Mouse (Mus musculus) kidney, postnatal 0 days (tissue): ENCODE results near the gene Ccnb2. TPM values are rescaled to one million over a fixed set of nuclear protein-coding genes. Genes with fewer than 3 reads are reported as not detected.

Source experiments
- ATAC-seq: fragments of 200-750 bp; cut with Nextera tagmentation; replicated peaks from 2 replicates; pipeline ENCODE4 v1.8.0; 2017; ENCODE audit warnings: low read depth, moderate number of reproducible peaks, moderate TSS enrichment, moderate library complexity; ENCODE audit not compliant: low FRiP score
- DNase-seq: peaks from one replicate; pipeline ENCODE4 v3.0.0-alpha.2; 2016; ENCODE audit warnings: low spot score
- H3K27ac ChIP-seq: fragments of 300-500 bp; sonication (generic); 2 replicates; pipeline ENCODE4 v1.5.1; 2014; ENCODE audit warnings: mild to moderate bottlenecking
- H3K27me3 ChIP-seq: fragments of 300-500 bp; sonication (generic); 2 replicates; pipeline ENCODE4 v1.6.1; 2014; ENCODE audit warnings: low read length, mixed read lengths; ENCODE audit not compliant: insufficient read depth
- H3K36me3 ChIP-seq: fragments of 300-500 bp; sonication (generic); 2 replicates; pipeline ENCODE4 v1.6.1; 2014; ENCODE audit warnings: low read length, mixed read lengths; ENCODE audit not compliant: insufficient read depth
- H3K4me1 ChIP-seq: fragments of 300-500 bp; sonication (generic); replicated peaks from 2 replicates; pipeline ENCODE4 v1.6.1; 2014; ENCODE audit warnings: antibody characterized with exemption, low read length, mixed read lengths; ENCODE audit not compliant: insufficient read depth
- H3K4me2 ChIP-seq: fragments of 300-500 bp; sonication (generic); 2 replicates; pipeline ENCODE4 v1.6.1; 2014; ENCODE audit warnings: mild to moderate bottlenecking, low read length, moderate library complexity, mixed read lengths
- H3K4me3 ChIP-seq: fragments of 300-500 bp; sonication (generic); replicated peaks from 2 replicates; pipeline ENCODE4 v1.5.1; 2014; ENCODE audit warnings: low read depth, low read length
- H3K9ac ChIP-seq: fragments of 300-500 bp; sonication (generic); 2 replicates; pipeline ENCODE4 v1.6.1; 2014; ENCODE audit warnings: low read depth, low read length
- H3K9me3 ChIP-seq: fragments of 300-500 bp; sonication (generic); replicated peaks from 2 replicates; pipeline ENCODE4 v1.6.1; 2016; ENCODE audit warnings: low read length, inconsistent platforms, mixed read lengths
- CTCF ChIP-seq: IDR thresholded peaks from 2 replicates; pipeline ENCODE4 v1.5.1; 2016; ENCODE audit warnings: antibody characterized with exemption, low read depth, mild to moderate bottlenecking, moderate library complexity
- WGBS: fragments of 180-500 bp; shearing (Covaris S2); extraction: QIAGEN DNeasy Blood & Tissue Kit; methylation state at CpG from one replicate; pipeline ENCODE4 v1.1.7; 2014; 5-methylcytosine and 5-hydroxymethylcytosine counted together
- polyA plus RNA-seq: library from polyadenylated mRNA; unstranded; fragments of >200 nt; fragmentation: Nextera tagmentation; extraction: Ambion mirVana; gene quantifications from 2 replicates; pipeline ENCODE4 v1.2.1, GENCODE M21; 2015

Gene Ccnb2
- polyA plus RNA-seq, 1 experiment from 2014 or later: 127 TPM

- 88% methylated on average over 3 of the region's 3 CpGs for WGBS
- peaks cover 12% of the 10 kb centered on the region for H3K36me3 ChIP-seq
- ATAC-seq (no peak), DNase-seq (no peak)
- no peak overlapping the region for H3K27ac ChIP-seq
- no peak overlapping the region for H3K4me2 ChIP-seq
- no peaks in the 10 kb centered on the region for H3K27me3 ChIP-seq
- no peak overlapping the region for H3K9ac ChIP-seq
- peak; percentile 55 for TF ChIP-seq CTCF
- no peaks in the 10 kb centered on the region for H3K9me3 ChIP-seq
- H3K4me3 ChIP-seq: no peak overlapping the region
- H3K4me1 ChIP-seq: no peaks in the 10 kb centered on the region
Measured at GRCm38 (mm10) chr9:70416412-70416811, 4.9 kb downstream of the Ccnb2 start.

DNA sequence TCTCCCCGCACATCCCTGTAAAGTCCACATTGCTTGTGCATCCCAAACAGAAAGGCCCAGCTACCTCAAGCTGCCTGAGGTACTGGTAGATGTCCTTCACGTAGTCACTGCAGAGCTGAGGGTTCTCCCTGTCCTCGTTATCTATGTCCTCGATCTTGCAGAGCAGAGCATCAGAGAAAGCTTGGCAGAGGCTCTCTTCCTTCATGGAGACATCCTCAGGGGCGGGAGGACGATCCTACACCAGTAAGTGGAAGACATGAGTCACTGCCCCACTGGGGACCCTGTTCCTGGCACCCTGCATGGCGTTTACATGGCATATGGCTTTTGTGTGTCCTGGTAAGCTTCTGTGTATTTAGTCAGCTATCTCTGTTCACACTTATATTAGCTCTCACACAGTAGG lies 8.3 kb downstream of the Ccnb2 start:
- no peak overlapping the region for H3K4me2 ChIP-seq
- no peaks in the 10 kb centered on the region for H3K4me1 ChIP-seq
- H3K4me3 ChIP-seq: no peak overlapping the region
- H3K27ac ChIP-seq: no peak overlapping the region
- peaks cover 40% of the 10 kb centered on the region for H3K36me3 ChIP-seq
- WGBS: 88% methylated on average over 7 of the region's 7 CpGs
- H3K9me3 ChIP-seq: no peaks in the 10 kb centered on the region
- no peak for TF ChIP-seq CTCF
- ATAC-seq: no peak
- H3K27me3 ChIP-seq: no peaks in the 10 kb centered on the region
- DNase-seq: no peak
- H3K9ac ChIP-seq: no peak overlapping the region

- Histone ChIP-seq H3K4me1 (no peaks in the 10 kb centered on the region), H3K27me3 (no peaks in the 10 kb centered on the region), H3K9ac (no peak overlapping the region), H3K4me3 (no peak overlapping the region), H3K4me2 (no peak overlapping the region), H3K27ac (no peak overlapping the region), H3K9me3 (no peaks in the 10 kb centered on the region), H3K36me3 (peaks cover 45% of the 10 kb centered on the region)
- TF ChIP-seq CTCF: no peak
- no peak for DNase-seq
- no peak for ATAC-seq
- WGBS: 50% methylated on average over 11 of the region's 11 CpGs
Measured at GRCm38 (mm10) chr9:70410668-70411067, 10.7 kb downstream of the Ccnb2 start.

DNA sequence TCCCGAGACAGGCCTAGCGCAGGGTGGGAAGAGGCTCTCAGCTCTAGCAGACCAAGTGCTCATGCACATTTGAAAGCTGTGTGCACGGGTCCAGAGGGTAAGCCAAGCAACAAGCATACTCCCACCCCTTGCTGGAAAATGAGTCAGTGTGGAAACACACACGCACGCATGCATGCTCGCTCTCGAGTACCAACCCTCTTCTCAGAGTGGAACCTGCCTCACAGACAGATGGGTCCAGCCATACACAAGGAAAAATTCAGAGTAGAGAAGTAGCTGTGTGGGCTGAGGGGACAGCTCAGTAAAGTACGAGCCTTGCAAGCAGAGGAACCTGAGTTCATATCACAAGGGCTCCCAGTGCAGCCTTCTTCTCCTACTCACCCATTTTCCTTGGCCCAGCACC lies 11.6 kb downstream of the Ccnb2 start:
- Histone ChIP-seq H3K9me3 (no peaks in the 10 kb centered on the region), H3K4me2 (no peak overlapping the region), H3K9ac (no peak overlapping the region), H3K4me3 (no peak overlapping the region), H3K4me1 (no peaks in the 10 kb centered on the region), H3K27me3 (no peaks in the 10 kb centered on the region), H3K36me3 (peaks cover 45% of the 10 kb centered on the region), H3K27ac (no peak overlapping the region)
- ATAC-seq (no peak), DNase-seq (no peak)
- TF ChIP-seq CTCF: no peak
- WGBS: 92% methylated on average over 8 of the region's 8 CpGs

DNA sequence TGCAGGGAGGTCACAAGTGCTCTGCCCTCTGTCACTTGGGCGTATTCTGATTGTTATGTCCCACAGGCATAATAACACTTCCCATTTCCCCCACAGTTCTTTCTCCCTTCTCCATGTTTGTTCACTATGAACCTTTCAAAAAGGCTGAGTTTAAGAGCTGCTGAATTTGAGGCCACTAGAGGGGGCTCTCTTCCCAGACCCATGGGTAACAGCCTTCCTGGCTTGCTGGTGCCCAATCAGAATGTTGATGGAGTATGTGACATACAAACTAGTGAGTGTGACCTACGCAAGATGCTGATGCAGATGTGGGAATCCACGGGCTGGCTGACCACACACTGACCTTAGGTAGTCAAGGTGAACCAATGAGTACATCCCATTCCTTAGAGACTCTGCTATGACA lies 12.6 kb downstream of the Ccnb2 start:
- Histone ChIP-seq H3K27me3 (no peaks in the 10 kb centered on the region), H3K36me3 (peaks cover 45% of the 10 kb centered on the region)
- 89% methylated on average over 3 of the region's 3 CpGs for WGBS

DNA sequence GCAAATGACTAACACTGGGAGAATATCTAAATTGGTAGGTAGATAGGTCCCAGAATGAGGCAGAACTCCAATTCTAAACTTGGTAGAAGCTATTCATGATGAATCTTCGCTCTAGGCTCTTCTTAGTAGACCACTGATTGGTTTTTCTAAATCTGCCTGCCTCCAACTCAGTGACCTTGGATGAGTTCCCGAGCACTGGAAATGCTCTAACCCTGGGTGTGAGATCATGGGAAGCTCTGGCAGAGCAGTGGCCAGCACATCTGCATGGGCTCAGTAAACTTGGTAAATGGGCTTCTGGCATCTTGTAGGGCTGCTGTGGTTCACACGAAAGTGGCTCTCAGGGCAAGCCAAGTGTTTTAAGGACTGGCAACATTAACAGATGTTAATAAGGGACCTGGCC lies 14.8 kb downstream of the Ccnb2 start:
- H3K4me2 ChIP-seq: no peak overlapping the region
- ATAC-seq (no peak), DNase-seq (no peak)
- peaks cover 35% of the 10 kb centered on the region for H3K36me3 ChIP-seq
- whole genome bisulfite sequencing: 90% methylated on average over 3 of the region's 3 CpGs
- no peaks in the 10 kb centered on the region for H3K27me3 ChIP-seq
- no peak for TF ChIP-seq CTCF
- H3K4me3 ChIP-seq: no peak overlapping the region
- no peak overlapping the region for H3K27ac ChIP-seq
- no peaks in the 10 kb centered on the region for H3K9me3 ChIP-seq
- H3K9ac ChIP-seq: no peak overlapping the region
- no peaks in the 10 kb centered on the region for H3K4me1 ChIP-seq

More for the DNA sequence above, 12.6 kb downstream of the Ccnb2 start:
- H3K9ac ChIP-seq: no peak overlapping the region
- H3K4me1 ChIP-seq: no peaks in the 10 kb centered on the region
- no peak overlapping the region for H3K4me3 ChIP-seq
- H3K27ac ChIP-seq: no peak overlapping the region
- ATAC-seq (no peak), DNase-seq (peak; percentile 50)
- no peak overlapping the region for H3K4me2 ChIP-seq
- peak; percentile 70 for TF ChIP-seq CTCF
- no peaks in the 10 kb centered on the region for H3K9me3 ChIP-seq

GRCm38 (mm10) chr9:70401937-70402539 lies 19.3 kb downstream of the Ccnb2 start:
- peaks cover 6% of the 10 kb centered on the region; the same call in 1 of the 2 replicates for H3K36me3 ChIP-seq
- H3K9ac ChIP-seq: no peak overlapping the region
- no peak overlapping the region for H3K27ac ChIP-seq
- no peak overlapping the region for H3K4me3 ChIP-seq
- DNase-seq (no peak), ATAC-seq (no peak)
- H3K4me2 ChIP-seq: no peak overlapping the region
- no peaks in the 10 kb centered on the region for H3K9me3 ChIP-seq
- no peaks in the 10 kb centered on the region for H3K27me3 ChIP-seq
- no peak for TF ChIP-seq CTCF
- 85% methylated on average over 8 of the region's 8 CpGs for WGBS
- H3K4me1 ChIP-seq: no peaks in the 10 kb centered on the region
